Mouse (Mus musculus) gastrocnemius, postnatal 25 days (tissue): ENCODE measurements at regions not wholly inside any gene's neighbourhood (a gene's known extent, or its start where the extent isn't known, plus 50 kb on each side); places are given as distances from the start of the nearest gene placed in this dataset.
A peak's percentile ranks its signal among the peaks of the same experiment; 100 is the strongest.
"Not testable (repeated sequence)": the region's sequence is repeated elsewhere in the genome, so short reads cannot be mapped to it uniquely, and the experiment has no call there.

Source experiments
- DNase-seq: peaks from one replicate; pipeline ENCODE4 v3.0.0; 2022

DNA sequence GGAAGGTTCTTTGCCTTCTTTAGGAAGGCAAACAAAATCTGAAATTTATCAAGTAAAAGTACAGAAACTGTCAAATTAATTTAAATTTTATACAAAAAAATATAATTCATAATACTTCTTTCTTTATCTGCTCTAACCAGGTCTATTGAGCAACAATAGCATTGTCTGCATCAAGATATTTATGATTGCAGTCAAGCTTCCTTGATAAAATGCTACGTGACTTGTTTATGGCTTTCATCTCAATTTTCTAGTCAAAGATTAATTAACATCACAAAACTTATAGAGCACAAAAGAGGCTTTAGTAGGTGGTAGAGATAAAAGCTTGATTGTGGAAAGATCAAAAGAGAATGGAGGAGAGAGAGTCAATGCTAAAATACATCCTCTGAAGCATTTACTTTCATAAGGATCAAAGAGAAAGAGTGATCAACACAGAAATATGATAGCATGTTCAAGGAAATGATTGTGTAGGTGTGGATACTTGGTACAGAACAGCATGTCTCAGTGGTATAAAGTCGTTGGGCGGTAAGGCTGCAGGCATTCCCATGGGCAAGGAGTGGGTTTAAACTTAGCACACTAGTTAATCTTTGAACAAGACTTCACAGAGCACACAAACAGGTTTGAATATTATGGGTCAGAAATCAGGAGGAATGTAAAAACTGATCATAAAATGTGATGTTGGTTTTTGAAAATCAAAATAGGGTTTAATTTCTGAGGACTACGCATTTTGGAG is 164.3 kb upstream of the Speer4f2 start:
- DNase-seq: no peak

DNA sequence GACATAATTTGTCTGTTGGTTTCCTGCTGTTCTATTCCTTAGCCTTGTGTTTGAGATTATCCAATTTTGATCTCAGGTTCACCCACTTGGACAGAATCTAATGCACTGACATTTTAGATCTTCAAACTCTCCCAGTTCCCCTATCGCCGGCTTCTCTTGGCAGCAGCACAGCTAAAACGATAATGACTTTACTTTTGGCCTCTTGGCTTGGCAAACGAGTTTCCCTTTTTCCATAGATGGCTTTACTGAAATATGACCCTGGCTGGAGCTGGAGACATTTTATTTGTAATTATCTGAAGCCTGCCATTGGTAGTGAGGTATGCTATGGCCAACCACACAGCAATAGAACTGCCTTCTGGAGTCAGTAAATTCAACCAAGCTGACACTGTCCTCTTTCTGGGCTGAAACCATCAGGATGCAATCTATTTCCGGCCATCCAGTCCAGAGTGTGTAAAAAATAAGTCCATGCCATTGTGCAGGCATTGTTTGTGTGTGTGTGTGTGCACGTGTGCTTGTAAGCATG is 162.2 kb upstream of the Speer4f2 start:
- DNase-seq: peak; percentile 13

DNA sequence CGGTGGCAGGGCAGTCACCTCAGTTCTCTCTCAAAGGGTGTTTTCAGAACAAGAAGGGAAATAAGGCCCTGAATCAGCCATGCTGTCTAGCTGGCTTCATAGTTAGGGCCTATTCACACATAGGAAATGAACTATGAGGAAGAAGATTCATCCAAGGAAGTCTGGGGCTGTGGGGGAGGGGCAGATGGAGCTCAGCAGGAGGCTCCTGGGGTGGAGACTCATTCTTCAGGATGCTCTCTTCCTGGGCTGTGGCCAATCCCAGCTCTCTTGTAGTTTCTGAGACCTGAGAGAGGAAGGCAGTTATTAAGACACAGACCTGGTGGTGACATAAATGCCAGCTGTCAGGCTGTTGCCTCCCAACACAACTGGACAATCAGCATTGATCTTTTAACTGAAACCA is 149.4 kb upstream of the Speer4f2 start:
- not testable (repeated sequence) for DNase-seq

DNA sequence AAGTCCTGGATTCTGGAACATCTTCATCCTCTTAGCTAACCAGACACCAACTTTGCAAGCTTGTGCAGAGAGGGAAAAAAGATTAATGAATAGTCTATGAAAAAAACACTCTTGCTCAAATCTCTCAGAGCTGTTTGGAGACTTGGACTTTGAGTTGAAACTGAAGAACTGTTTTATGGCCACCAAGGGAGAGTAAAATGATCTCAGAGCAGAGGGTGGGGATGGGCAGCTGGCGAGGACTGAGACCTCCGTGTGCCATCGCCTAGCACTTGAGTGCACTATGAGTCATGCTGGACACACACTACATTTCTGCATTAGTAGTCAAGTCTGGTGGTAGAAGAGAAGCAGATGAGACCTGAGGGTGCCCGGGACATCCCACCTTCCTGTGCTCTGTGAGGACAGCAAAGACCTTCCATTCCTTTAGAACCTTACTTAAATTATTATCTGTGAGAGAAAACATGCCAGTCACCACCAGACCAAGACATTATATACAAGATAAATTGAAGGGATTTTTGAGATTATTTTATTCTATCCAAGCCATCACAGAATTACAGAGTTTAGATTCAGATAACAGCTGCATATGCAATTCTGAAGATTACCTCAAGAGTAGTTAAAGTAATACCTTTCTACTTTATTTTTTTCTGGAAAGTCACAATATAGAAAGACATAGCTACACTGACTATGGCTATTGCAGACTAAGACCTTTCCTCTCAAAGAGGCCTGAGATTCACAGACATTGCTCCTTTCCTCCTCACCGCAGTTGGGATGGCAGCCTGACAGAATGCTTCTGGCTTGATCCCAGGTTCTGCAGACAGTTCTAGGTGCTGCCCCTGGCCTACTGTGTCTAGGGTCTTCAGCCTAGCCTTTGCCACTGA is 125.0 kb upstream of the Speer4f2 start:
- peak; percentile 62 for DNase-seq

DNA sequence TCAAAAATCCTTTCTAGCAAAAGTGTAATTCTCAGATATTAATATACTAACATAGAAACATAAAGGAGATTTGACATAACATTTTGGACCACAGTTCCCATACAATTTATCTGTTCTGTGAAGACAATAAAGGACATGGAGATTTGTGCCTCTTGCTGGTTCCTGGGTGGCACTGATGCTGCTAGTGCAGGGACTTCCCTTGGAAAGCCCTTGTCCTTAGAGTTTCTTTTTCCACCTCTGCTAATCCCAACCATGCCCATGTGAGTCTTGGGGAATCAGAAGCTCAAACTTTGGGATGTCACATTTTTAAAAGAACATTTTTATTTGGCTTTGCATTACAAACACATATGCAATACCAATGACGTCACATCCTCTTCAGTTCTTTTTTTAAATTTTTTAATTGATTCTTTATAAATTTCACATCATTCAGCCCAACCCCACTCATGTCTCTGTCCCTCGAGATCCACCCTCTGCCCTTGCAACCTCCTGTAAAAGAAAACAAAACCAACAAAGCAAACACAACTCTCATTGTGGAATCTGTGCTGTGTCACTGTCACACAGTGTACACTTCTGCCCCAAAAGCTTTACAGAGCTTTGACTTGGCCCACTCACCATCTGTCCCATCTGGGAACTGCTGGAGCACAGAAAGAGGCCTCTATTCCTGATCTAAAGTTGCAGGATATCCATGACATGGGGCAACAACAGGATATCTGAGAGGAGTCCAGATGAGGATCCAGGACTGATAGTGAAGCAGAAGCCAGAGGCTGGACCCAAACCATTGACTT is 112.2 kb upstream of the Speer4f2 start:
- no peak for DNase-seq

DNA sequence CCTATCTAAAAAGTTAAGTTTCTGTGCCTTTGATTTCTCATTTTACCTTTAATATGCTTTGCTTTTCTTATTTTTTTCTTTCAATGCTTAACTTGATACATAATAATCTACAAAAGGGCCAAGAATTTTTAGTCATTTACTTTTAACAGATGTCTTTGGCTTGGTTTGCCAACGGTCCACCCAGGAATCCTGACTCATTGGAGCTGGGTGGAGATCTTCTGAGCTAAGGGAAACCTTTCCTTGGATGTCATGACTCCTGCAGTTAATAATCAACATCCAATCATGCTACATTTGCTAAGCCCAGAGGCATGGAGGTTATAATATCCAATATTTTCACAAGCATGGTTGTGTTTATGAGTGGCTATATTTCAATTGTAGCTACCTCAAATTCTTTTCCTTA is 110.9 kb upstream of the Speer4f2 start:
- peak; percentile 39 for DNase-seq

DNA sequence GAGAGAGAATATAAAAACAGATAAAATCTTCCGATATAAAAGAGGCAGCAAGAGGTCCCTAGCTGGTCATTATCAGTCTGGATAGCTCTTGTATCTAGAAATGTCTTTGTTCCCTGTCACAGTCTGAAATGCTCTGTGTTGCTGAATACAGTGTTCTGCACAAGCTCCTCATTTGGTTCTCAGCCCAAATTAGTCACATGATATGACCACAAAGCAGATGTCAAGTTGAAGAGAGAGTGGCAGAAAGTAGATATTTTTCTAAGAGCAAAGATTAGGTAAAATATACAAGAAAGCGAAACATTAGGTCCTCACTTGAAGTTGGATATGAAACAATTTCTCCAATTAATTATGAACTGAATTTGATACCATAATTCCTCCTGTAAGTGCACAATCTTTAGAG is 101.8 kb upstream of the Speer4f2 start:
- DNase-seq: no peak

DNA sequence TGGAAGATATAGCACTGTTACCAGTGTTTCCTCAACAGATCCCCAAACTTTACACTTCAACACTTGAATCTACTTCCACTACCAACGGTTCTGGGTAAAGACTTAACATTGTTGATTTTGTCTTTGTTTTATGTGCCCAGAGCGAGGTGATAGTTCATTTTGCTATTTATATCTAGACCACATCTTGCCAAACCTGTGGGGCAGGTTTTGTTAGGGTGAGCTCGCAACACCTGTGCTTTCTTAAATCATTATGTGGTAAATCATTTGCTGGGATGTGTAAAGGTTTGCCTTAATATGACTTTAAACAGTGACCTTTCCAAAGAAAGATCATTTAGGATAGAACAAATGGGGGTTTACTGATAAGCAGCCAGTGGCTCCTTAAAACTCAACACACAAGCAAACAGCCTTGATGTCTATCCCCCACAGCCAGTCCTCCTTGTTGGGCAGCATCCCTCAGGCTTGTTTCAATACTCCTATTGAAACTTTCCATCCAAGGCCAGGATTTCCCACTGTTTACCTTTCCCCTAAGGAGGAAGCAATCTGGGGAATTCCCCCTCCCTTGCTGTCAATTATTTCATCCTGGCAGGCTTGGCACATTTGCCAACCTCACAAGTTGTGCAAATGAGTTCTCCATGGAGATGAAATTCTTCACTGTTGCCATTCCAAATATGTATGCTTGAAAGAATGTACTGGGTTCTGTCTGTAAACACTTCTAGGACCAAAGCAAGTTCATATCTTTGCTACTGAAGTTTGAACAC is 101.1 kb upstream of the Speer4f2 start:
- DNase-seq: no peak

DNA sequence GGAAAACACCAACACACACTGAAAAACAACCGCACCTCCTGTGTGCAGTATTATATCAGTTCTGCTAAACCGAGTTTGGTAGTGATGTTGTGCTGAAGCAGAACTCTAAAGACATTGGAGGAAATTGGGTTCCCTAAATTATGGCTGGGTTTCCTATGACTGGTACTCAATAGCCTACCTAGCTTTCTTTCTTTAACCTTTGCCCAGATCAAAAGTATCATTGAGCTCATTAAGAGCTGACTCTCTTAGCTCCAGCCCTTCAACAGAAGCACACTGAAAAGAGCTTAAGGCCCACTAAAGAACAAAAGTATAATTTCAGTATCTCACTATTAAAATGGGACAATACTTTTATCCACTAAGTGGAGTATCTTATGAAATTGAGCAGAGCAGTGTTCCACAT is 97.6 kb upstream of the Speer4f2 start:
- no peak for DNase-seq

DNA sequence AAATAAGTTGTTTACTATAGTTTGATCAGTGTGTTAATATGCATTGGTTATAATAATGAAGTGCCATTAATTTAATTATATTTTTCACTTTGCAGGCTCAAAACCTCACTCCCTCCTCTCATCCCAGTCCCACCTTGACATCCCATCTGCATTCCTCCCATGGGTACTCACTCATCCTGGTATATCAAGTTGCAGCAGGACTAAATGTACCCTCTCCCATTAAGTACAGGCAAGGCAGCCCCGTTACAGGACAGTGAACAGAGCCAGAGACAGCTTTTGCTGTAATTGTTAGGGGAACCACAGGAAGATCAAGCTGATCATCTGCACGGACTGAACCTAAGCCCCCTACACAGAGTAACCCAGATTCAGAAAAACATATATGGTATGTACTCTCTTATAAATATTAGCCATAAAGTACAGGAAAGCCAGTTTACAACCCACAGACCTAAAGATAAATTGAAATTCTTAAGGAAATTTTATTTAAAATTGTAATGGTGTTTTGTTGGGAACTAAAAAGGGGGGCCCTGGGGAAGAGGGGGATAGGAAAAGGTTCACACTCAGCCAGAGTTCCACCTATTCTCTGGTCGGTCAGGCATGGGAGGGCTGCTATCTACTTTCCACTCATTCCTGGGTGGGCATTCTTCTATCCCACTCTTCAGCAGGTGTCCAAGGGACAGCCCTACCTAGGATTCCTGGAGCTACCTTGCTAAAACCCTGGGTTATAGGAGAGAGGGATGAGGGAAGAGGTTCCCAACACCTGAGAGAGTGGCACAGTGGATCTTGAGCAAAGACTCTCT is 96.0 kb upstream of the Speer4f2 start:
- DNase-seq: no peak

DNA sequence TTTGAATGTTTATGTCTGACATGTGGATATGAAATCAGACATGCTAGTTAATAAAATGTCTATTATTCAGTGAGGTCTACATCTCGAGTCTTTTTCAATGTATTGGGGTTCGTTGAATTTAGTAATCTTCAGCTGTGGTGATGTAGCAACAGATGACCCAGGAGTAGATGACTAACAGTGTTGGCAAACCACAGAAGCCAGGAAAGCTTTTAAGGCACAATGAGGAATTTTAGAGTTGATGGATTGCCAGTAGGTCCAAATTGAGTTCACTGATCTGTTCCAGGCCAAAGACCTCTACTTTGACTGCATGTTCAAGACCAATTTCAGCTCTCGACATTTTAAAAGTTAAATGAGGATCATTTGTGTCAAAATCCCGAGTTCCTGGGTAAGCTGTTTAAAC is 92.8 kb upstream of the Speer4f2 start:
- DNase-seq: no peak

DNA sequence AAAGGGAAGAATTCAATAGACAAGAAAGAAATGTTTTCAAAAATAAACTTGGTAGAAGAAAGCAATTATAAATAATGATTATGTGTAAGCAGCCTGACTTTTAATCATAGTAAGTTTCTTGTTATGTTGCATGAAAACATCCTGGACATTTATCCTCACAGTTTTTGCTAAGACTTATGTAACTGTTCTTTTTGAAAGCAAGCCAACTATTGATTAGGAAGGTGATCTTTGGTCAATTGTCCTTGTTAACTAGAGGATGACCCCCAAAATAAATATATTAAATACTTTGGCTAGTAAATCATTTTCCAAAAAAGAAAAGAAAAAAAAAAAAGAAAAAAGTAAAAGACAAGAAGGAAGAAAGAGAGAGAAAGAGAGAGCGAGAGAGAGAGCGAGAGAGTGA is 92.0 kb upstream of the Speer4f2 start:
- DNase-seq: no peak

DNA sequence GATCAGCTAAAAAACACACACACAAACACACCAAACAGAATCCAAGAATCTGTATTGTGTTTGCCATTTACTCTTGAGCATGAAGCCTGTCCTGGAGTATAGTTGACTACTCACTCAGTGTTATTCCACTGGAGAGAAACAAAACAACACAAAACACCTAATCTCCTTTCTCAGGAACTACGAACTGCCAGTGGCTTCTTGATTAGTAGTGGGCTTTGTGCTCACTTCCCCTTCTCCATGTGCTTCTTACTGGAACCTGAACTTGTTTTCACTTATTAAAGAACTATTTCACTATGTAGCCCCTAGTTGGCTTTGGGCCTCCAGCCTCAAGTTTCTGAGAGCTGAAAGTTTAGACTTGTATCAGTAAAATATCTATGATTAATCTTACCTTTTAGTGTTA is 84.0 kb upstream of the Speer4f2 start:
- no peak for DNase-seq

DNA sequence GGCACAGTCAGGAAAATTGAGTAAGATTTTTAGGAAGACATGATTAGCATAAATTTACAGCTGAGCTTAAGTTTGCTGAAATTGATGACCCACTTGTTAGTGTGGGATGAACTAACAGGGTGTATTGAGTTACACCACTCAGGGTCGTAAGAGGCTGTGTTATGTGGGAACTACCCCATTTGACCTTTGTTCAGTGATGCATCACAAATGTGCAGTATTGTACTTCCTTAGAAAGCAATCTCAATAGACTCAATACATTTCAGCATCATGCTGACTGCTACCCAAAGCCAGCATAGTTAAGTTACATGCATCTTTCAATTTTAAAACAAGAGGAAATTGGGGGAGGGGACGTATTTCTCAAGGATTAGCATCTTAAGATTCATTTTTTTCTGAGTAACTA is 80.4 kb upstream of the Speer4f2 start:
- no peak for DNase-seq

DNA sequence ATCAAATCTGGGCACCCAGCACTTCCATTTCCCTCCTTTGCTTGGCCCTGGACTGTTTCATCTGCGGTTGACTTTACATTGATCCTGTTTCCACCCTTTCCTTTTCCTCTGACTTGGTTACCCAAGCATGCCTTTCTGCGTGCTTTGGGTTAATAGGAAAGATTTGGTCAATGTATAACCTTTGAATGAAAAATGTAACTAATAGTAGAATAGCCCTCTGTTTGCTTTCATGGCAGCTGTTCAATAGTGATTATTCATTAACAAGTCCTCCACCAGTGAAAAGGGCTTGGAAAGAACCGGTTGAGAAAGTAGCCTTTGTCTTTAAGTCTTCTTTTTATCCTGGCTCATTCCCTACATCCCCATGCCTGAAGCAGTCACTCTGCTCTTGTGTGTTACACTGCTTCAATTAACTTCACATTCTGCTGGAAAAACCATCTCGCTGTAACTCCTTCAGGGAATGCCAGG is 76.4 kb upstream of the Speer4f2 start:
- no peak for DNase-seq

DNA sequence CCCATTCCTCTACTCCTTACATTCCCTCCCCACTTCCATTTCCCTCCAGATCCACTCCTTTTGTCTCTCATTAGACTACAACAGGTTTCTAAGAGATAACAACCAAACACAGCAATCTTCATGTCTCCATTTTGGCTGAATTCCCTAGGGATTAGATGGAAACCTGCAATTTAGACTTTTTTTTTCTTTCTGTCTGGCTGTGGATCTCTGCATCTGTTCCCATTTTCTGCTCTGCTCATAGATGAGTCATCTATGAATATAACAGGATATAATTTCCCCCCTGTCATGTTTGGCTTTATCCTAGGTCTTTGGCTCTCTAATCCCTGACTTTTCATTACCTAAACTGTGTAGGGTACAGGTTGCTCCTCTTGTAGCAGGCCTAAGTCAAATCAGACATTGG is 73.1 kb upstream of the Speer4f2 start:
- no peak for DNase-seq

DNA sequence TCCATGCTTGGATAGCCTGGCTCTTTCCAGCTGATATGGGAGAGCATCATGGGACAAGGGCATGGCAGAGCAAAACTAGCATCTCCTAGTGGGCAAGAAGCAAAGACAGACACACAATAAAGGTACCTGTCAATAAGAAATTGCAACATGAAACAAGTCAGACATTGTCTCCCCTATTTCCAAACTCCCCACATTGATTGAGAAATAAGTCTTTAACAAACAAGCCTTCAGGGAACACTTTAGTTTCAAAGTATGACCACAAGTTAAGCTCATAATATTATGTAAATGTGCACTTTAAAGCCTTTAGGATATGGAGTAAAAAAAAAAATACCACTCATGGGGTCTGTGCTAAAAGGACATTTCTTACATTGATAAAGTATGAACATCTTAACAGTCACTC is 51.5 kb upstream of the Speer4f2 start:
- no peak for DNase-seq
